16 mouse cellular contexts compared by ENCODE assay signal in the genomic region with DNA sequence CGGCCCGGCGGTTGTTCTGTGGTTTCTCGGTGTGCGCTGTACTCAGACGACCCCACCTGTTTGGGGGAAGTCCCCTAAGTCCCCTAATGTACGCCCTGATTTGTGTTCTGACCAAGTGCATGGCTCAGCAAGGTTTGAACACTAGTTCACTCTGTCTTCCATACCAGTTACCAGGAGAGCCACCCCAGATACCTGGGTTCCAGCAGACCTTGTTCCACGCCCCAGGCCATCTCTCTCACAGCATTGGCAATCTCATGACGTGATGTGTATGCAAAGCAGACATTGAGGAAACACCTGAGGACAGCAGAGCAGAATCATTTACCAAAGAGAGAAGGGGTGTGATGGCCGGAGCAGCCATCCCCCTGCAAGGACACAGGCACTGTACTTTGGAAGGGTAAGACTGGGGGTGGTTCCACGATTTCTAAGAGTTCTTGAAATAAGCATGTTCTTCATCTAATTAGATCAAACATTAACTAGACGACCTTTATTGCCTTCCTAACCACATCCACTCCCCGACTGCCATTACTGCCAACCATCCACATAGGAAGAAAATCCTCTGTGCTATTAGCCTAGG. TPM values are rescaled to one million over a fixed set of nuclear protein-coding genes. Genes with fewer than 3 reads are reported as not detected.
"Had no signal": no experiment of that assay in that cellular context is flagged by ENCODE, and none has a peak within 500 bp of the region (broad histone marks: within the 10 kb centered on the region; RNA-seq: fewer than 3 reads in every experiment).

No protein-coding gene starts in this region.

- H3K9me3 ChIP-seq: limb, embryonic 10.5 days; liver, embryonic 15.5 days; midbrain, embryonic 10.5 days; neural tube, embryonic 13.5 days had no signal

- H3K27ac ChIP-seq: left cerebral cortex, adult 2 months; limb, embryonic 10.5 days; liver, embryonic 15.5 days; midbrain, embryonic 10.5 days; neural tube, embryonic 13.5 days had no signal

- H3K4me1 ChIP-seq: limb, embryonic 10.5 days; liver, embryonic 15.5 days; midbrain, embryonic 10.5 days; neural tube, embryonic 13.5 days had no signal

- H3K4me2 ChIP-seq: liver, embryonic 11.5 days; liver, embryonic 15.5 days; neural tube, embryonic 13.5 days had no signal

- H3K27me3 ChIP-seq: liver, embryonic 15.5 days; neural tube, embryonic 13.5 days had no signal

- DNase-seq: lung, adult 2 months; lung, postnatal 4 days; retina, postnatal 1 day; right cerebral cortex, postnatal 4 days; spleen, adult 18-20 months; thymus, adult 18-20 months; thymus, postnatal 14 days had no signal

- H3K4me3 ChIP-seq: left cerebral cortex, adult 2 months; limb, embryonic 10.5 days; liver, embryonic 15.5 days; midbrain, embryonic 10.5 days; neural tube, embryonic 13.5 days had no signal

- ATAC-seq: inflammation-experienced regulatory T-cells, adult 6 months; lung, postnatal 0 days; midbrain, embryonic 16.5 days had no signal

- H3K9ac ChIP-seq: liver, embryonic 15.5 days; neural tube, embryonic 13.5 days had no signal

RNA-seq across cellular contexts. Expression of a gene that starts 27.5 kb away (rescaled TPM):
- polyA plus RNA-seq: lung, postnatal 0 days had no signal
